Mouse (Mus musculus): ENCODE results near the gene Cd96.

DNA sequence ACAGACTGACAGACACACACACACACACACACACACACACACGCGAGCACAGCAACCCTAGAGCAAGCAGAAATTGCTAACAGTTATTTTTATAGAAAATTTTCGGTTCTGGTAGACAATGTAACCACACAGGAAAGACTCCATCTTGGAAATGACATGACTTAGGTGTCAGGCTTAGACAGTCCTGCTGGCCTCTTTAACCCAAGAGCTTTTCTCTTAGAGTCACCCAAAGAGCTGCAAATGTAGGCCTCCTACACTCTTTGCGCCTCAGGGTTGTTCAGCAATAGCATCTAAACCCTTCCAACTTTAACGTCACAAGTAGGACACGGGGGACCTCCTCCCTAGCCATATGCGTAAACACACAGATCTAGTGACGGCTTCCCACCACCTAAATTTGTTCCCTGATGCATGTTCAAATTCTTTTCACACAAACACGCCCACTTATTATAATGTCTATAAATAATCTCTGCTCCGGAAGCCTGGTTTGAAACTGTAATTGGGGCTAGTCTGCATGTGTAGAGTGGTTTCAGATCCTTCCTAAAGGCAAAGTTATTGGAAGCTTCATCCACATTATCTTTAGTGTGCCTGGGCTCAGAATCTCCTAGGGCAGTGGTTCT is 118.4 kb downstream of the Cd96 start:
- TF ChIP-seq EP300 (IDR thresholded peaks at IDR 0.05) (no peak), CTCF (IDR thresholded peaks at IDR 0.05) (no peak)

All from lung, postnatal 0 days (tissue).